Mouse (Mus musculus): Measurements from ENCODE around the gene Plcb4. TPM values are rescaled to one million over a fixed set of nuclear protein-coding genes. Genes with fewer than 3 reads are reported as not detected.

The Plcb4 gene
- total RNA-seq, 1 experiment = 24.0 TPM

GRCm38 (mm10) chr2:135711049-135711924 lies 52.5 kb downstream of the Plcb4 start:
- no peak for DNase-seq (ENCODE audit: low read depth, low spot score)
- H3K36me3 ChIP-seq (ENCODE audit: control insufficient read depth, insufficient read depth, low read length, poor library complexity, severe bottlenecking) = no peaks in the 10 kb centered on the region
- no peaks in the 10 kb centered on the region for H3K9me3 ChIP-seq (ENCODE audit: control insufficient read depth, insufficient read depth, low read depth, low read length)
- TF ChIP-seq ZC3H11A (IDR thresholded peaks at IDR 0.05; ENCODE audit: borderline replicate concordance, low read depth, low read length) (no peak), CHD2 (IDR thresholded peaks at IDR 0.05; ENCODE audit: low read depth, low read length) (no peak), HCFC1 (IDR thresholded peaks at IDR 0.05; ENCODE audit: borderline replicate concordance, insufficient read depth, low read length) (no peak), MAFK (IDR thresholded peaks at IDR 0.05; ENCODE audit: insufficient read depth, low read depth, low read length) (no peak), ZNF384 (IDR thresholded peaks at IDR 0.05; ENCODE audit: low read depth, low read length) (no peak)
- H3K9ac ChIP-seq (ENCODE audit: insufficient read depth, low read depth, low read length, poor library complexity, severe bottlenecking) = no peak overlapping the region
- H3K27ac ChIP-seq (ENCODE audit: insufficient read depth, low read depth, low read length, poor library complexity, severe bottlenecking) = no peak overlapping the region
- no peak overlapping the region for H3K4me3 ChIP-seq (ENCODE audit: insufficient read depth in 1 of 2, low read depth in 1 of 2, low read length in 2 of 2, poor library complexity in 1 of 2, severe bottlenecking in 1 of 2)
- peaks cover 2 to 5% of the 10 kb centered on the region in 2 experiments; a peak in 3 of 4 replicates for H3K4me1 ChIP-seq (ENCODE audit: control insufficient read depth in 2 of 2, insufficient read depth in 2 of 2, low read length in 2 of 2, poor library complexity in 1 of 2)
- in situ Hi-C loops (cut with MboI; ENCODE audit: low sequenced_read_pairs in 2 of 2, unreplicated experiment in 2 of 2) = no loop called here

DNA sequence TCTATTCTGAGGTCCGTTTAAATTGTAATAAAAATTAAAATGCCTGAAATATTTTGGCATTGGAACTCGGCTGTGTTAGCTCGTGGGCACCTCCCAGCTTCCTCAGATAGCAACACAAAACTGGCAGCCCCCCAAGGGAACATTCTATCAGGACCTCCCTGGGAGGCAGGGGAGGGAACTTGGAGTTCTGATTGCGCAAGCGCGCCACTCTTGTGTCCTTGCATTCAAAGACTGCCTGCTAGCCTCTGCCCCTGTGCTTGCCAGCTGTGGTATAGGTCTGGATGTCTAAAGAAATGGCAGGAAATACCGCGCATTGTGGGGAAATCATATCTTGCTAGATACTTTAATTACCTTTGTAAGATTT lies 53.1 kb downstream of the Plcb4 start:
- in situ Hi-C loops (cut with MboI; ENCODE audit: low sequenced_read_pairs in 2 of 2, unreplicated experiment in 2 of 2) = no loop called here
- DNase-seq (ENCODE audit: low read depth, low spot score) = no peak
- TF ChIP-seq ZNF384 (IDR thresholded peaks at IDR 0.05; ENCODE audit: low read depth, low read length) (no peak), ZC3H11A (IDR thresholded peaks at IDR 0.05; ENCODE audit: borderline replicate concordance, low read depth, low read length) (no peak), MAFK (IDR thresholded peaks at IDR 0.05; ENCODE audit: insufficient read depth, low read depth, low read length) (no peak), CHD2 (IDR thresholded peaks at IDR 0.05; ENCODE audit: low read depth, low read length) (no peak), HCFC1 (IDR thresholded peaks at IDR 0.05; ENCODE audit: borderline replicate concordance, insufficient read depth, low read length) (no peak)
- Histone ChIP-seq H3K36me3 (ENCODE audit: control insufficient read depth, insufficient read depth, low read length, poor library complexity, severe bottlenecking) (no peaks in the 10 kb centered on the region), H3K4me3 (ENCODE audit: insufficient read depth in 1 of 2, low read depth in 1 of 2, low read length in 2 of 2, poor library complexity in 1 of 2, severe bottlenecking in 1 of 2) (no peak overlapping the region), H3K9me3 (ENCODE audit: control insufficient read depth, insufficient read depth, low read depth, low read length) (no peaks in the 10 kb centered on the region), H3K4me1 (ENCODE audit: control insufficient read depth in 2 of 2, insufficient read depth in 2 of 2, low read length in 2 of 2, poor library complexity in 1 of 2) (peaks cover 4 to 5% of the 10 kb centered on the region in 2 experiments; a peak in 3 of 4 replicates), H3K27ac (ENCODE audit: insufficient read depth, low read depth, low read length, poor library complexity, severe bottlenecking) (no peak overlapping the region), H3K9ac (ENCODE audit: insufficient read depth, low read depth, low read length, poor library complexity, severe bottlenecking) (no peak overlapping the region)

DNA sequence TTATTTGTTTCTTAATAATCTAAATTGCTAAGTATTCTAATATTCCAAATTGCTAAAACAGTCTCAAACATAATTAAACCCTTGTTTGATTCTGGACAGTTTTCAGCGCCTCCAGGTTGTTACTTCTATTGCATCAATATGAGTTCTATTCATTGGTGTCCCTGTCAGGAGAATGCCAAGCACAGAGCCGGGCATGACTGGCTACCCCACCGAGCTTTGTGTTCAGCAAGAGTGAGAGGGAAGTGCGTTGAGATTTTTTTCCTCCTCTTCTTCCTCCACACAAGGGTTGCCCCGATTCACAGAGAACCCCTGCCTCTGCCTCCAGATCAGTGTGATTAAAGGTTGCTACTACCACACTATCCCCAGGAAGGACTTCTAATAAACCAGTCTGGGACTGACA lies 53.5 kb downstream of the Plcb4 start:
- H3K4me1 ChIP-seq (ENCODE audit: control insufficient read depth in 2 of 2, insufficient read depth in 2 of 2, low read length in 2 of 2, poor library complexity in 1 of 2) = peaks cover 6 to 8% of the 10 kb centered on the region in 2 experiments; a peak in 3 of 4 replicates
- no peak for DNase-seq (ENCODE audit: low read depth, low spot score)
- H3K9me3 ChIP-seq (ENCODE audit: control insufficient read depth, insufficient read depth, low read depth, low read length) = no peaks in the 10 kb centered on the region
- in situ Hi-C loops (cut with MboI; ENCODE audit: low sequenced_read_pairs in 2 of 2, unreplicated experiment in 2 of 2) = no loop called here
- no peak overlapping the region for H3K27ac ChIP-seq (ENCODE audit: insufficient read depth, low read depth, low read length, poor library complexity, severe bottlenecking)
- H3K36me3 ChIP-seq (ENCODE audit: control insufficient read depth, insufficient read depth, low read length, poor library complexity, severe bottlenecking) = no peaks in the 10 kb centered on the region
- no peak overlapping the region for H3K9ac ChIP-seq (ENCODE audit: insufficient read depth, low read depth, low read length, poor library complexity, severe bottlenecking)
- H3K4me3 ChIP-seq (ENCODE audit: insufficient read depth in 1 of 2, low read depth in 1 of 2, low read length in 2 of 2, poor library complexity in 1 of 2, severe bottlenecking in 1 of 2) = no peak overlapping the region
- TF ChIP-seq ZC3H11A (IDR thresholded peaks at IDR 0.05; ENCODE audit: borderline replicate concordance, low read depth, low read length) = no peak
- TF ChIP-seq ZNF384 (IDR thresholded peaks at IDR 0.05; ENCODE audit: low read depth, low read length) = no peak
- no peak for TF ChIP-seq CHD2 (IDR thresholded peaks at IDR 0.05; ENCODE audit: low read depth, low read length)
- no peak for TF ChIP-seq HCFC1 (IDR thresholded peaks at IDR 0.05; ENCODE audit: borderline replicate concordance, insufficient read depth, low read length)
- TF ChIP-seq MAFK (IDR thresholded peaks at IDR 0.05; ENCODE audit: insufficient read depth, low read depth, low read length) = no peak

GRCm38 (mm10) chr2:135712921-135713320 lies 54.1 kb downstream of the Plcb4 start:
- Histone ChIP-seq H3K36me3 (ENCODE audit: control insufficient read depth, insufficient read depth, low read length, poor library complexity, severe bottlenecking) (no peaks in the 10 kb centered on the region), H3K9ac (ENCODE audit: insufficient read depth, low read depth, low read length, poor library complexity, severe bottlenecking) (no peak overlapping the region), H3K9me3 (ENCODE audit: control insufficient read depth, insufficient read depth, low read depth, low read length) (no peaks in the 10 kb centered on the region), H3K27ac (ENCODE audit: insufficient read depth, low read depth, low read length, poor library complexity, severe bottlenecking) (no peak overlapping the region), H3K4me1 (ENCODE audit: control insufficient read depth in 2 of 2, insufficient read depth in 2 of 2, low read length in 2 of 2, poor library complexity in 1 of 2) (peaks cover 6 to 13% of the 10 kb centered on the region in 2 experiments; a peak in 3 of 4 replicates), H3K4me3 (ENCODE audit: insufficient read depth in 1 of 2, low read depth in 1 of 2, low read length in 2 of 2, poor library complexity in 1 of 2, severe bottlenecking in 1 of 2) (no peak overlapping the region)
- TF ChIP-seq ZC3H11A (IDR thresholded peaks at IDR 0.05; ENCODE audit: borderline replicate concordance, low read depth, low read length) (no peak), CHD2 (IDR thresholded peaks at IDR 0.05; ENCODE audit: low read depth, low read length) (no peak)
- in situ Hi-C loops (cut with MboI; ENCODE audit: low sequenced_read_pairs in 2 of 2, unreplicated experiment in 2 of 2) = no loop called here
- no peak for DNase-seq (ENCODE audit: low read depth, low spot score)
